Mouse (Mus musculus): ENCODE measurements around the gene Hpn. TPM values are rescaled to one million over a fixed set of nuclear protein-coding genes. Genes with fewer than 3 reads are reported as not detected.

The Hpn gene
- polyA plus RNA-seq, 1 experiment from 2014 or later, result 0.21 TPM

GRCm38 (mm10) chr7:31119556-31119955 is 4.5 kb upstream of the Hpn start:
- Histone ChIP-seq H3K27ac (ENCODE audit: low read length) (no peak overlapping the region), H3K36me3 (ENCODE audit: control insufficient read depth, insufficient read depth, low read length) (no peaks in the 10 kb centered on the region), H3K4me1 (ENCODE audit: control insufficient read depth, insufficient read depth, low read length) (no peaks in the 10 kb centered on the region), H3K9me3 (replicated peaks; ENCODE audit: control insufficient read depth, low read length, poor library complexity, severe bottlenecking) (no peaks in the 10 kb centered on the region), H3K27me3 (ENCODE audit: control insufficient read depth, insufficient read depth, low read depth, low read length) (no peaks in the 10 kb centered on the region), H3K9ac (ENCODE audit: low read depth, low read length) (no peak overlapping the region), H3K4me2 (ENCODE audit: low read length) (no peak overlapping the region), H3K4me3 (ENCODE audit: low read depth, low read length) (no peak overlapping the region)
- WGBS, result 92% methylated on average over 5 of the region's 5 CpGs
- ATAC-seq, result no peak

- no peak for ATAC-seq
- no peak overlapping the region for H3K9ac ChIP-seq (ENCODE audit: low read depth, low read length)
- 59% methylated on average over 7 of the region's 7 CpGs for WGBS
- no peaks in the 10 kb centered on the region for H3K4me1 ChIP-seq (ENCODE audit: control insufficient read depth, insufficient read depth, low read length)
- no peak overlapping the region for H3K27ac ChIP-seq (ENCODE audit: low read length)
- H3K4me2 ChIP-seq (ENCODE audit: low read length), result no peak overlapping the region
- no peaks in the 10 kb centered on the region for H3K9me3 ChIP-seq (replicated peaks; ENCODE audit: control insufficient read depth, low read length, poor library complexity, severe bottlenecking)
- H3K4me3 ChIP-seq (ENCODE audit: low read depth, low read length), result no peak overlapping the region
- H3K27me3 ChIP-seq (ENCODE audit: control insufficient read depth, insufficient read depth, low read depth, low read length), result no peaks in the 10 kb centered on the region
- H3K36me3 ChIP-seq (ENCODE audit: control insufficient read depth, insufficient read depth, low read length), result no peaks in the 10 kb centered on the region
These were observed 3.4 kb upstream of the Hpn start for GRCm38 (mm10) chr7:31118486-31118885.

GRCm38 (mm10) chr7:31117465-31117864 is 2.4 kb upstream of the Hpn start:
- H3K9me3 ChIP-seq (replicated peaks; ENCODE audit: control insufficient read depth, low read length, poor library complexity, severe bottlenecking), result no peaks in the 10 kb centered on the region
- H3K27ac ChIP-seq (ENCODE audit: low read length), result no peak overlapping the region
- no peak overlapping the region for H3K9ac ChIP-seq (ENCODE audit: low read depth, low read length)
- H3K4me3 ChIP-seq (ENCODE audit: low read depth, low read length), result no peak overlapping the region
- no peaks in the 10 kb centered on the region for H3K4me1 ChIP-seq (ENCODE audit: control insufficient read depth, insufficient read depth, low read length)
- no peak overlapping the region for H3K4me2 ChIP-seq (ENCODE audit: low read length)
- no peaks in the 10 kb centered on the region for H3K36me3 ChIP-seq (ENCODE audit: control insufficient read depth, insufficient read depth, low read length)
- no peaks in the 10 kb centered on the region for H3K27me3 ChIP-seq (ENCODE audit: control insufficient read depth, insufficient read depth, low read depth, low read length)
- WGBS, result 93% methylated on average over 11 of the region's 11 CpGs
- ATAC-seq, result no peak

GRCm38 (mm10) chr7:31116721-31117145 is 1.6 kb upstream of the Hpn start:
- Histone ChIP-seq H3K27me3 (ENCODE audit: control insufficient read depth, insufficient read depth, low read depth, low read length) (no peaks in the 10 kb centered on the region), H3K9me3 (replicated peaks; ENCODE audit: control insufficient read depth, low read length, poor library complexity, severe bottlenecking) (no peaks in the 10 kb centered on the region), H3K27ac (ENCODE audit: low read length) (no peak overlapping the region), H3K9ac (ENCODE audit: low read depth, low read length) (no peak overlapping the region), H3K4me1 (ENCODE audit: control insufficient read depth, insufficient read depth, low read length) (no peaks in the 10 kb centered on the region), H3K4me2 (ENCODE audit: low read length) (no peak overlapping the region), H3K4me3 (ENCODE audit: low read depth, low read length) (no peak overlapping the region), H3K36me3 (ENCODE audit: control insufficient read depth, insufficient read depth, low read length) (no peaks in the 10 kb centered on the region)
- ATAC-seq, result peak; percentile 34; the same call in 1 of the 2 replicates
- WGBS, result 37% methylated on average over 16 of the region's 16 CpGs

- H3K4me3 ChIP-seq (ENCODE audit: low read depth, low read length), result no peak overlapping the region
- ATAC-seq, result no peak
- no peak overlapping the region for H3K4me2 ChIP-seq (ENCODE audit: low read length)
- H3K36me3 ChIP-seq (ENCODE audit: control insufficient read depth, insufficient read depth, low read length), result no peaks in the 10 kb centered on the region
- H3K27me3 ChIP-seq (ENCODE audit: control insufficient read depth, insufficient read depth, low read depth, low read length), result no peaks in the 10 kb centered on the region
- no peak overlapping the region for H3K9ac ChIP-seq (ENCODE audit: low read depth, low read length)
- 38% methylated on average over 17 of the region's 17 CpGs for WGBS
- no peaks in the 10 kb centered on the region for H3K4me1 ChIP-seq (ENCODE audit: control insufficient read depth, insufficient read depth, low read length)
- H3K27ac ChIP-seq (ENCODE audit: low read length), result no peak overlapping the region
- no peaks in the 10 kb centered on the region for H3K9me3 ChIP-seq (replicated peaks; ENCODE audit: control insufficient read depth, low read length, poor library complexity, severe bottlenecking)
These were observed 525 bp upstream of the Hpn start for GRCm38 (mm10) chr7:31115587-31116043.

GRCm38 (mm10) chr7:31114646-31115045 is 444 bp downstream of the Hpn start:
- H3K9ac ChIP-seq (ENCODE audit: low read depth, low read length), result no peak overlapping the region
- H3K27me3 ChIP-seq (ENCODE audit: control insufficient read depth, insufficient read depth, low read depth, low read length), result no peaks in the 10 kb centered on the region
- WGBS, result 57% methylated on average over 10 of the region's 10 CpGs
- H3K36me3 ChIP-seq (ENCODE audit: control insufficient read depth, insufficient read depth, low read length), result no peaks in the 10 kb centered on the region
- H3K4me1 ChIP-seq (ENCODE audit: control insufficient read depth, insufficient read depth, low read length), result no peaks in the 10 kb centered on the region
- no peak overlapping the region for H3K4me3 ChIP-seq (ENCODE audit: low read depth, low read length)
- no peaks in the 10 kb centered on the region for H3K9me3 ChIP-seq (replicated peaks; ENCODE audit: control insufficient read depth, low read length, poor library complexity, severe bottlenecking)
- H3K4me2 ChIP-seq (ENCODE audit: low read length), result no peak overlapping the region
- H3K27ac ChIP-seq (ENCODE audit: low read length), result no peak overlapping the region
- ATAC-seq, result no peak

- Histone ChIP-seq H3K36me3 (ENCODE audit: control insufficient read depth, insufficient read depth, low read length) (no peaks in the 10 kb centered on the region), H3K4me1 (ENCODE audit: control insufficient read depth, insufficient read depth, low read length) (no peaks in the 10 kb centered on the region), H3K27ac (ENCODE audit: low read length) (no peak overlapping the region), H3K4me3 (ENCODE audit: low read depth, low read length) (no peak overlapping the region), H3K4me2 (ENCODE audit: low read length) (no peak overlapping the region), H3K9ac (ENCODE audit: low read depth, low read length) (no peak overlapping the region), H3K27me3 (ENCODE audit: control insufficient read depth, insufficient read depth, low read depth, low read length) (no peaks in the 10 kb centered on the region), H3K9me3 (replicated peaks; ENCODE audit: control insufficient read depth, low read length, poor library complexity, severe bottlenecking) (no peaks in the 10 kb centered on the region)
- no peak for ATAC-seq
- WGBS, result 84% methylated on average over 6 of the region's 6 CpGs
These were observed 1.3 kb downstream of the Hpn start for GRCm38 (mm10) chr7:31113800-31114199.

- WGBS, result 17% methylated on average over 4 of the region's 4 CpGs
- Histone ChIP-seq H3K9me3 (replicated peaks; ENCODE audit: control insufficient read depth, low read length, poor library complexity, severe bottlenecking) (no peaks in the 10 kb centered on the region), H3K4me3 (ENCODE audit: low read depth, low read length) (no peak overlapping the region), H3K27ac (ENCODE audit: low read length) (no peak overlapping the region), H3K4me2 (ENCODE audit: low read length) (no peak overlapping the region), H3K36me3 (ENCODE audit: control insufficient read depth, insufficient read depth, low read length) (no peaks in the 10 kb centered on the region), H3K9ac (ENCODE audit: low read depth, low read length) (no peak overlapping the region), H3K27me3 (ENCODE audit: control insufficient read depth, insufficient read depth, low read depth, low read length) (no peaks in the 10 kb centered on the region), H3K4me1 (ENCODE audit: control insufficient read depth, insufficient read depth, low read length) (no peaks in the 10 kb centered on the region)
- no peak for ATAC-seq
These were observed 3.1 kb downstream of the Hpn start for GRCm38 (mm10) chr7:31112036-31112435.

- H3K4me3 ChIP-seq (ENCODE audit: low read depth, low read length), result no peak overlapping the region
- H3K4me1 ChIP-seq (ENCODE audit: control insufficient read depth, insufficient read depth, low read length), result no peaks in the 10 kb centered on the region
- no peaks in the 10 kb centered on the region for H3K27me3 ChIP-seq (ENCODE audit: control insufficient read depth, insufficient read depth, low read depth, low read length)
- no peak overlapping the region for H3K27ac ChIP-seq (ENCODE audit: low read length)
- no peak overlapping the region for H3K9ac ChIP-seq (ENCODE audit: low read depth, low read length)
- no peaks in the 10 kb centered on the region for H3K9me3 ChIP-seq (replicated peaks; ENCODE audit: control insufficient read depth, low read length, poor library complexity, severe bottlenecking)
- no peaks in the 10 kb centered on the region for H3K36me3 ChIP-seq (ENCODE audit: control insufficient read depth, insufficient read depth, low read length)
- H3K4me2 ChIP-seq (ENCODE audit: low read length), result no peak overlapping the region
- ATAC-seq, result no peak
- 82% methylated on average over 15 of the region's 15 CpGs for whole genome bisulfite sequencing
These were observed 4.2 kb downstream of the Hpn start for GRCm38 (mm10) chr7:31110861-31111385.

Measured in midbrain, embryonic 16.5 days (tissue).